Mouse (Mus musculus): ENCODE measurements around the gene Gsg1. TPM values are rescaled to one million over a fixed set of nuclear protein-coding genes. Genes with fewer than 3 reads are reported as not detected.
A peak's percentile ranks its signal among the peaks of the same experiment; 100 is the strongest.

Gene Gsg1
- polyA plus RNA-seq, 1 experiment from 2014 or later: 0.41 TPM

GRCm38 (mm10) chr6:135251849-135252727, 2.1 kb downstream of the Gsg1 start:
- Histone ChIP-seq H3K27ac (peak overlapping the region; percentile 38), H3K4me2 (replicated peaks) (peak overlapping the region; percentile 42), H3K4me1 (replicated peaks) (peaks cover 16% of the 10 kb centered on the region), H3K9me3 (no peaks in the 10 kb centered on the region), H3K36me3 (no peaks in the 10 kb centered on the region), H3K4me3 (replicated peaks) (no peak overlapping the region), H3K27me3 (replicated peaks) (no peaks in the 10 kb centered on the region), H3K9ac (0 out of 2 replicates have a peak overlapping the region, but pooled peaks have one; percentile 11)
- peak; percentile 6 for ATAC-seq
- 57% methylated on average over 23 of the region's 24 CpGs for WGBS

- Histone ChIP-seq H3K4me3 (replicated peaks) (no peak overlapping the region), H3K36me3 (no peaks in the 10 kb centered on the region), H3K27me3 (replicated peaks) (no peaks in the 10 kb centered on the region), H3K9me3 (no peaks in the 10 kb centered on the region), H3K9ac (no peak overlapping the region), H3K4me1 (replicated peaks) (peaks cover 16% of the 10 kb centered on the region), H3K27ac (peak overlapping the region; percentile 38), H3K4me2 (replicated peaks) (no peak overlapping the region)
- ATAC-seq: no peak
- 66% methylated on average over 19 of the region's 19 CpGs for WGBS
Observed at GRCm38 (mm10) chr6:135250926-135251699, 3.0 kb downstream of the Gsg1 start.

GRCm38 (mm10) chr6:135249846-135250531, 4.2 kb downstream of the Gsg1 start:
- Histone ChIP-seq H3K36me3 (no peaks in the 10 kb centered on the region), H3K27me3 (replicated peaks) (no peaks in the 10 kb centered on the region), H3K9me3 (no peaks in the 10 kb centered on the region), H3K4me3 (replicated peaks) (no peak overlapping the region), H3K27ac (peak overlapping the region; percentile 55), H3K9ac (no peak overlapping the region), H3K4me1 (replicated peaks) (peaks cover 16% of the 10 kb centered on the region), H3K4me2 (replicated peaks) (peak overlapping the region; percentile 49)
- ATAC-seq: peak; percentile 85
- WGBS: 21% methylated on average over 19 of the region's 19 CpGs

GRCm38 (mm10) chr6:135247861-135248260, 6.3 kb downstream of the Gsg1 start:
- Histone ChIP-seq H3K9me3 (no peaks in the 10 kb centered on the region), H3K27ac (no peak overlapping the region), H3K9ac (no peak overlapping the region), H3K4me1 (replicated peaks) (peaks cover 16% of the 10 kb centered on the region), H3K36me3 (no peaks in the 10 kb centered on the region), H3K27me3 (replicated peaks) (no peaks in the 10 kb centered on the region), H3K4me2 (replicated peaks) (no peak overlapping the region), H3K4me3 (replicated peaks) (no peak overlapping the region)
- no peak for ATAC-seq
- 55% methylated on average over 6 of the region's 6 CpGs for WGBS

GRCm38 (mm10) chr6:135245586-135245985, 8.6 kb downstream of the Gsg1 start:
- no peaks in the 10 kb centered on the region for H3K9me3 ChIP-seq
- H3K27me3 ChIP-seq (replicated peaks): no peaks in the 10 kb centered on the region
- H3K4me2 ChIP-seq (replicated peaks): no peak overlapping the region
- 0 out of 2 replicates have a peak, but pooled peaks cover 6% of the 10 kb centered on the region for H3K4me1 ChIP-seq (replicated peaks)
- ATAC-seq: no peak
- no peaks in the 10 kb centered on the region for H3K36me3 ChIP-seq
- no peak overlapping the region for H3K9ac ChIP-seq
- H3K4me3 ChIP-seq (replicated peaks): no peak overlapping the region
- WGBS: 76% methylated on average over 8 of the region's 8 CpGs
- no peak overlapping the region for H3K27ac ChIP-seq

GRCm38 (mm10) chr6:135240361-135240760, 13.8 kb downstream of the Gsg1 start:
- Histone ChIP-seq H3K27ac (no peak overlapping the region), H3K36me3 (no peaks in the 10 kb centered on the region), H3K4me3 (replicated peaks) (no peak overlapping the region), H3K27me3 (replicated peaks) (no peaks in the 10 kb centered on the region), H3K9me3 (no peaks in the 10 kb centered on the region), H3K9ac (no peak overlapping the region), H3K4me2 (replicated peaks) (no peak overlapping the region), H3K4me1 (replicated peaks) (no peaks in the 10 kb centered on the region)
- 94% methylated on average over 8 of the region's 8 CpGs for WGBS
- no peak for ATAC-seq

GRCm38 (mm10) chr6:135238211-135238610, 15.9 kb downstream of the Gsg1 start:
- no peaks in the 10 kb centered on the region for H3K9me3 ChIP-seq
- no peaks in the 10 kb centered on the region for H3K27me3 ChIP-seq (replicated peaks)
- no peak overlapping the region for H3K4me3 ChIP-seq (replicated peaks)
- H3K9ac ChIP-seq: no peak overlapping the region
- H3K27ac ChIP-seq: no peak overlapping the region
- H3K36me3 ChIP-seq: peaks cover 4% of the 10 kb centered on the region; the same call in 1 of the 2 replicates
- no peak overlapping the region for H3K4me2 ChIP-seq (replicated peaks)
- no peak for ATAC-seq
- 56% methylated on average over 4 of the region's 4 CpGs for WGBS
- no peaks in the 10 kb centered on the region for H3K4me1 ChIP-seq (replicated peaks)

GRCm38 (mm10) chr6:135237326-135237725, 16.8 kb downstream of the Gsg1 start:
- Histone ChIP-seq H3K4me2 (replicated peaks) (no peak overlapping the region), H3K27ac (no peak overlapping the region), H3K4me1 (replicated peaks) (no peaks in the 10 kb centered on the region), H3K27me3 (replicated peaks) (no peaks in the 10 kb centered on the region), H3K4me3 (replicated peaks) (no peak overlapping the region), H3K9ac (no peak overlapping the region), H3K9me3 (no peaks in the 10 kb centered on the region), H3K36me3 (peaks cover 4% of the 10 kb centered on the region; the same call in 1 of the 2 replicates)
- WGBS: 68% methylated on average over 14 of the region's 14 CpGs
- peak; percentile 44; the same call in 1 of the 2 replicates for ATAC-seq

GRCm38 (mm10) chr6:135236576-135236975, 17.6 kb downstream of the Gsg1 start:
- no peak overlapping the region for H3K4me3 ChIP-seq (replicated peaks)
- peaks cover 7% of the 10 kb centered on the region; the same call in 1 of the 2 replicates for H3K36me3 ChIP-seq
- H3K27me3 ChIP-seq (replicated peaks): no peaks in the 10 kb centered on the region
- H3K9ac ChIP-seq: no peak overlapping the region
- ATAC-seq: no peak
- H3K4me1 ChIP-seq (replicated peaks): no peaks in the 10 kb centered on the region
- no peaks in the 10 kb centered on the region for H3K9me3 ChIP-seq
- no peak overlapping the region for H3K4me2 ChIP-seq (replicated peaks)
- no peak overlapping the region for H3K27ac ChIP-seq
- 86% methylated on average over 3 of the region's 3 CpGs for WGBS

GRCm38 (mm10) chr6:135235742-135236141, 18.4 kb downstream of the Gsg1 start:
- WGBS: 76% methylated on average over 3 of the region's 3 CpGs
- Histone ChIP-seq H3K36me3 (peaks cover 7% of the 10 kb centered on the region; the same call in 1 of the 2 replicates), H3K4me3 (replicated peaks) (no peak overlapping the region), H3K9me3 (no peaks in the 10 kb centered on the region), H3K27me3 (replicated peaks) (no peaks in the 10 kb centered on the region), H3K27ac (no peak overlapping the region), H3K4me1 (replicated peaks) (no peaks in the 10 kb centered on the region), H3K4me2 (replicated peaks) (no peak overlapping the region), H3K9ac (no peak overlapping the region)
- ATAC-seq: no peak

- no peak for ATAC-seq
- H3K27ac ChIP-seq: no peak overlapping the region
- H3K4me1 ChIP-seq (replicated peaks): no peaks in the 10 kb centered on the region
- 78% methylated on average over 12 of the region's 12 CpGs for WGBS
- peaks cover 10% of the 10 kb centered on the region; the same call in 1 of the 2 replicates for H3K36me3 ChIP-seq
- H3K9me3 ChIP-seq: no peaks in the 10 kb centered on the region
- no peaks in the 10 kb centered on the region for H3K27me3 ChIP-seq (replicated peaks)
- no peak overlapping the region for H3K4me2 ChIP-seq (replicated peaks)
- H3K9ac ChIP-seq: no peak overlapping the region
- no peak overlapping the region for H3K4me3 ChIP-seq (replicated peaks)
Observed at GRCm38 (mm10) chr6:135232443-135233182, 21.5 kb downstream of the Gsg1 start.
